Mouse (Mus musculus) limb, embryonic 14.5 days (tissue): ENCODE data around the gene Polr2i. TPM values are rescaled to one million over a fixed set of nuclear protein-coding genes. Genes with fewer than 3 reads are reported as not detected.
A peak's percentile ranks its signal among the peaks of the same experiment; 100 is the strongest.
"Not testable (repeated sequence)": the region's sequence is repeated elsewhere in the genome, so short reads cannot be mapped to it uniquely, and the experiment has no call there.

ENCODE experiments used
- ATAC-seq: fragments of 200-750 bp; cut with Nextera tagmentation; 2 replicates; pipeline ENCODE4 v1.8.0; 2017; ENCODE audit warnings: low read depth, moderate number of reproducible peaks, moderate TSS enrichment; ENCODE audit not compliant: low FRiP score
- DNase-seq: peaks from one replicate; pipeline ENCODE4 v3.0.0-alpha.2; 2015; ENCODE audit warnings: low spot score
- H3K27ac ChIP-seq: fragments of 300-500 bp; sonication (generic); replicated peaks from 2 replicates; pipeline ENCODE4 v1.5.1; 2014; ENCODE audit warnings: low read depth, mild to moderate bottlenecking, low read length, moderate library complexity, mixed read lengths
- H3K27me3 ChIP-seq: fragments of 300-500 bp; sonication (generic); 2 replicates; pipeline ENCODE4 v1.6.1; 2014; ENCODE audit warnings: low read length, mixed read lengths; ENCODE audit not compliant: control insufficient read depth, insufficient read depth
- H3K36me3 ChIP-seq: fragments of 300-500 bp; sonication (generic); 2 replicates; pipeline ENCODE4 v1.6.1; 2014; ENCODE audit warnings: mild to moderate bottlenecking, low read length, moderate library complexity, mixed read lengths; ENCODE audit not compliant: control insufficient read depth, insufficient read depth
- H3K4me1 ChIP-seq: fragments of 300-500 bp; sonication (generic); 2 replicates; pipeline ENCODE4 v1.6.1; 2014; ENCODE audit warnings: antibody characterized with exemption, low read length, mixed read lengths; ENCODE audit not compliant: control insufficient read depth, insufficient read depth
- H3K4me2 ChIP-seq: fragments of 300-500 bp; sonication (generic); replicated peaks from 2 replicates; pipeline ENCODE4 v1.6.1; 2014; ENCODE audit warnings: low read depth, mild to moderate bottlenecking, low read length, moderate library complexity; ENCODE audit not compliant: severe bottlenecking
- H3K4me3 ChIP-seq: fragments of 300-500 bp; sonication (generic); replicated peaks from 2 replicates; pipeline ENCODE4 v1.5.1; 2014; ENCODE audit warnings: low read length
- H3K9ac ChIP-seq: fragments of 300-500 bp; sonication (generic); 2 replicates; pipeline ENCODE4 v1.6.1; 2014; ENCODE audit warnings: mild to moderate bottlenecking, low read depth, low read length, moderate library complexity; ENCODE audit not compliant: severe bottlenecking
- H3K9me3 ChIP-seq: fragments of 300-500 bp; sonication (generic); 2 replicates; pipeline ENCODE4 v1.6.1; 2016; ENCODE audit warnings: low read length; ENCODE audit not compliant: control insufficient read depth
- POLR2A ChIP-seq: fragments of 200-500 bp; IDR thresholded peaks from 2 replicates; pipeline ENCODE4 v1.8.0; 2012; ENCODE audit warnings: inconsistent platforms, mild to moderate bottlenecking, moderate library complexity, borderline replicate concordance; ENCODE audit not compliant: insufficient read depth, insufficient read length; ENCODE audit errors: extremely low read depth
- WGBS: fragments of 180-500 bp; shearing (Covaris S2); extraction: QIAGEN DNeasy Blood & Tissue Kit; methylation state at CpG from one replicate; pipeline ENCODE4 v1.1.7; 2014; 5-methylcytosine and 5-hydroxymethylcytosine counted together
- polyA plus RNA-seq, 2 experiments: library from polyadenylated mRNA; depleted of rRNA in 1 of 2; stranded (reverse) in 1 of 2; unstranded in 1 of 2; fragments of >200 nt; fragmentation: Nextera tagmentation in 1 of 2; extraction: Ambion mirVana in 1 of 2; gene quantifications; 2 replicates each; pipeline versions ENCODE4 v1.2.1 to v1.2.3; 2012 to 2014

Polr2i gene
- polyA plus RNA-seq, 2 experiments: 186 to 227 TPM

- DNase-seq: peak; percentile 59
- Histone ChIP-seq H3K27me3 (no peaks in the 10 kb centered on the region), H3K36me3 (no peaks in the 10 kb centered on the region), H3K9ac (no peak overlapping the region), H3K27ac (no peak overlapping the region), H3K9me3 (no peaks in the 10 kb centered on the region), H3K4me2 (no peak overlapping the region), H3K4me3 (no peak overlapping the region), H3K4me1 (peaks cover 9% of the 10 kb centered on the region)
- TF ChIP-seq POLR2A: no peak
- ATAC-seq: no peak
- WGBS: 3% methylated on average over 2 of the region's 2 CpGs
These were observed 26.4 kb upstream of the Polr2i start for GRCm38 (mm10) chr7:30205383-30205782.

DNA sequence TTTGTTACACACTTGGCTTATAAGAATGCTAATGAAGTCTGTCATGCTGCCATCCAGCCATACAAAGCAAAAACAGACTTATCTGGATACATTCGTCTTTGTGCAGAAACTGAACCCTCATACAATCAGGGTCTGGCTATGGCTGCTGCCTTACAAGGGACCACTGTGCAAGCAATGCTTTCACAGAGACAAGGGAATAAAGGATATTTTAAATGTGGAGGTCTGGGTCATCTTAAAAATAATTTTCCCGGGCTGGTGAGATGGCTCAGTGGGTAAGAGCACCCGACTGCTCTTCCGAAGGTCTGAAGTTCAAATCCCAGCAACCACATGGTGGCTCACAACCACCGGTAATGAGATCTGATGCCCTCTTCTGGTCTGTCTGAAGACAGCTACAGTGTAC is 25.4 kb upstream of the Polr2i start:
- 59% methylated on average over 5 of the region's 5 CpGs for WGBS

GRCm38 (mm10) chr7:30211025-30211424 is 20.7 kb upstream of the Polr2i start:
- TF ChIP-seq POLR2A: no peak
- Histone ChIP-seq H3K36me3 (no peaks in the 10 kb centered on the region), H3K27ac (no peak overlapping the region), H3K4me2 (no peak overlapping the region), H3K27me3 (no peaks in the 10 kb centered on the region), H3K4me1 (no peaks in the 10 kb centered on the region), H3K4me3 (no peak overlapping the region), H3K9me3 (no peaks in the 10 kb centered on the region), H3K9ac (no peak overlapping the region)
- ATAC-seq: no peak
- 27% methylated on average over 4 of the region's 4 CpGs for WGBS
- no peak for DNase-seq

More for the DNA sequence above, 25.4 kb upstream of the Polr2i start:
- H3K4me1 ChIP-seq, H3K27ac ChIP-seq, DNase-seq, H3K4me2 ChIP-seq, H3K9me3 ChIP-seq, H3K27me3 ChIP-seq, ATAC-seq, H3K36me3 ChIP-seq, H3K9ac ChIP-seq, H3K4me3 ChIP-seq: not testable (repeated sequence)

- no peaks in the 10 kb centered on the region for H3K36me3 ChIP-seq
- H3K27ac ChIP-seq: no peak overlapping the region
- H3K4me3 ChIP-seq: no peak overlapping the region
- DNase-seq (no peak), ATAC-seq (no peak)
- H3K4me2 ChIP-seq: no peak overlapping the region
- no peak for TF ChIP-seq POLR2A
- no peak overlapping the region for H3K9ac ChIP-seq
- H3K4me1 ChIP-seq: peaks cover under 1% of the 10 kb centered on the region; the same call in 1 of the 2 replicates
- H3K9me3 ChIP-seq: no peaks in the 10 kb centered on the region
- 80% methylated on average over 3 of the region's 3 CpGs for WGBS
- no peaks in the 10 kb centered on the region for H3K27me3 ChIP-seq
These were observed 17.9 kb upstream of the Polr2i start for GRCm38 (mm10) chr7:30213881-30214280.

GRCm38 (mm10) chr7:30215875-30216274 is 15.9 kb upstream of the Polr2i start:
- DNase-seq: no peak
- Histone ChIP-seq H3K4me2 (no peak overlapping the region), H3K4me3 (no peak overlapping the region), H3K36me3 (no peaks in the 10 kb centered on the region), H3K27me3 (no peaks in the 10 kb centered on the region), H3K27ac (no peak overlapping the region), H3K9me3 (no peaks in the 10 kb centered on the region), H3K4me1 (peaks cover 8% of the 10 kb centered on the region), H3K9ac (no peak overlapping the region)
- no peak for TF ChIP-seq POLR2A
- ATAC-seq: no peak
- WGBS: 92% methylated on average over 3 of the region's 3 CpGs

GRCm38 (mm10) chr7:30216723-30217151 is 15.0 kb upstream of the Polr2i start:
- H3K36me3 ChIP-seq: no peaks in the 10 kb centered on the region
- H3K27ac ChIP-seq: no peak overlapping the region
- no peaks in the 10 kb centered on the region for H3K27me3 ChIP-seq
- 2% methylated on average over 16 of the region's 16 CpGs for WGBS
- DNase-seq (peak; percentile 88), ATAC-seq (peak; percentile 76)
- H3K9me3 ChIP-seq: no peaks in the 10 kb centered on the region
- TF ChIP-seq POLR2A: no peak
- no peak overlapping the region; the same call in 1 of the 2 replicates for H3K4me3 ChIP-seq
- peaks cover 8% of the 10 kb centered on the region for H3K4me1 ChIP-seq
- peak overlapping the region; percentile 39 for H3K4me2 ChIP-seq
- H3K9ac ChIP-seq: no peak overlapping the region
